Mouse (Mus musculus): ENCODE measurements around the gene Mtmr3. TPM values are rescaled to one million over a fixed set of nuclear protein-coding genes. Genes with fewer than 3 reads are reported as not detected.
"Not testable (repeated sequence)": the region's sequence is repeated elsewhere in the genome, so short reads cannot be mapped to it uniquely, and the experiment has no call there.

Mtmr3 gene
- total and polyA plus RNA-seq, 3 experiments, result 31.7 to 46.3 (median 32.5) TPM

GRCm38 (mm10) chr11:4577079-4577478 is 17.6 kb downstream of the Mtmr3 start:
- Histone ChIP-seq H3K9me3 (replicated peaks; ENCODE audit: low read length) (no peaks in the 10 kb centered on the region), H3K4me3 (replicated peaks in 1 of 3; ENCODE audit: low read depth in 2 of 3, low read length in 2 of 3, poor library complexity in 1 of 3) (no peak overlapping the region), H3K27me3 (replicated peaks) (no peaks in the 10 kb centered on the region), H3K27ac (ENCODE audit: insufficient read depth, low read depth) (no peak overlapping the region), H3K4me2 (ENCODE audit: insufficient read depth, low read depth, poor library complexity, severe bottlenecking) (no peak overlapping the region), H3K36me3 (replicated peaks in 1 of 2; ENCODE audit: control insufficient read depth in 1 of 2, insufficient read depth in 1 of 2, low read length in 1 of 2) (peaks cover 0 to 13% of the 10 kb centered on the region in 2 experiments), H3K4me1 (ENCODE audit: control insufficient read depth in 1 of 2, insufficient read depth in 2 of 2) (peaks cover 3% of the 10 kb centered on the region in 2 experiments; a peak in 1 of 4 replicates), H3K79me2 (replicated peaks; ENCODE audit: control insufficient read depth, extremely low read depth, insufficient read depth, poor library complexity, severe bottlenecking) (peaks cover 28% of the 10 kb centered on the region), H3K9ac (ENCODE audit: insufficient read depth, low read depth) (no peak overlapping the region)
- TF ChIP-seq ELF1 (IDR thresholded peaks at IDR 0.05; ENCODE audit: low read depth, low read length) (no peak), CHD2 (IDR thresholded peaks at IDR 0.05; ENCODE audit: low read length) (no peak), USF1 (IDR thresholded peaks at IDR 0.05; ENCODE audit: low read depth, low read length) (no peak), SIN3A (IDR thresholded peaks at IDR 0.05; ENCODE audit: low read length) (no peak), CHD1 (IDR thresholded peaks at IDR 0.05; ENCODE audit: low read depth, low read length) (no peak), JUND (conservative IDR thresholded peaks at IDR 0.05; ENCODE audit: low read depth, low read length) (no peak)
- no peak for DNase-seq (ENCODE audit: extremely low read depth)
- dilution Hi-C loops (cut with MboI; ENCODE audit: extremely low pct_ligation_motif_present, extremely low pct_unique_long_range_greater_than_20kb, low sequenced_read_pairs), result no loop called here
- in situ Hi-C loops (cut with MboI; ENCODE audit: low pct_ligation_motif_present, low pct_unique_long_range_greater_than_20kb, low sequenced_read_pairs), result no loop called here

- dilution Hi-C loops (cut with MboI; ENCODE audit: extremely low pct_ligation_motif_present, extremely low pct_unique_long_range_greater_than_20kb, low sequenced_read_pairs); H3K9ac ChIP-seq (ENCODE audit: insufficient read depth, low read depth); DNase-seq (ENCODE audit: extremely low read depth); in situ Hi-C loops (cut with MboI; ENCODE audit: low pct_ligation_motif_present, low pct_unique_long_range_greater_than_20kb, low sequenced_read_pairs); H3K4me3 ChIP-seq (replicated peaks in 1 of 3; ENCODE audit: low read depth in 2 of 3, low read length in 2 of 3, poor library complexity in 1 of 3); H3K27ac ChIP-seq (ENCODE audit: insufficient read depth, low read depth); H3K9me3 ChIP-seq (replicated peaks; ENCODE audit: low read length); H3K27me3 ChIP-seq (replicated peaks); H3K4me2 ChIP-seq (ENCODE audit: insufficient read depth, low read depth, poor library complexity, severe bottlenecking); H3K4me1 ChIP-seq (ENCODE audit: control insufficient read depth in 1 of 2, insufficient read depth in 2 of 2): not testable (repeated sequence)
- peaks cover 0 to 14% of the 10 kb centered on the region in 2 experiments for H3K36me3 ChIP-seq (replicated peaks in 1 of 2; ENCODE audit: control insufficient read depth in 1 of 2, insufficient read depth in 1 of 2, low read length in 1 of 2)
- H3K79me2 ChIP-seq (replicated peaks; ENCODE audit: control insufficient read depth, extremely low read depth, insufficient read depth, poor library complexity, severe bottlenecking), result peaks cover 22% of the 10 kb centered on the region
These were observed 18.5 kb downstream of the Mtmr3 start for GRCm38 (mm10) chr11:4576090-4576732.

- Histone ChIP-seq H3K79me2 (replicated peaks; ENCODE audit: control insufficient read depth, extremely low read depth, insufficient read depth, poor library complexity, severe bottlenecking) (peaks cover 17% of the 10 kb centered on the region), H3K9ac (ENCODE audit: insufficient read depth, low read depth) (no peak overlapping the region), H3K9me3 (replicated peaks; ENCODE audit: low read length) (no peaks in the 10 kb centered on the region), H3K4me3 (replicated peaks in 1 of 3; ENCODE audit: low read depth in 2 of 3, low read length in 2 of 3, poor library complexity in 1 of 3) (no peak overlapping the region), H3K27me3 (replicated peaks) (no peaks in the 10 kb centered on the region), H3K4me2 (ENCODE audit: insufficient read depth, low read depth, poor library complexity, severe bottlenecking) (no peak overlapping the region), H3K27ac (ENCODE audit: insufficient read depth, low read depth) (no peak overlapping the region), H3K4me1 (ENCODE audit: control insufficient read depth in 1 of 2, insufficient read depth in 2 of 2) (peaks cover 3 to 8% of the 10 kb centered on the region in 2 experiments; a peak in 1 of 4 replicates), H3K36me3 (replicated peaks in 1 of 2; ENCODE audit: control insufficient read depth in 1 of 2, insufficient read depth in 1 of 2, low read length in 1 of 2) (peaks cover 0 to 15% of the 10 kb centered on the region in 2 experiments)
- dilution Hi-C loops (cut with MboI; ENCODE audit: extremely low pct_ligation_motif_present, extremely low pct_unique_long_range_greater_than_20kb, low sequenced_read_pairs) (no loop called here), in situ Hi-C loops (cut with MboI; ENCODE audit: low pct_ligation_motif_present, low pct_unique_long_range_greater_than_20kb, low sequenced_read_pairs) (no loop called here)
- TF ChIP-seq TCF12 (IDR thresholded peaks at IDR 0.05; ENCODE audit: low read depth, low read length) (no peak), SIN3A (IDR thresholded peaks at IDR 0.05; ENCODE audit: low read length) (no peak), USF1 (IDR thresholded peaks at IDR 0.05; ENCODE audit: low read depth, low read length) (no peak), BHLHE40 (IDR thresholded peaks at IDR 0.05; ENCODE audit: low read depth, low read length) (no peak), ZNF384 (IDR thresholded peaks at IDR 0.05; ENCODE audit: low read depth, low read length) (no peak), MXI1 (IDR thresholded peaks at IDR 0.05; ENCODE audit: low read depth, low read length) (no peak), RCOR1 (conservative IDR thresholded peaks at IDR 0.05; ENCODE audit: low read depth, low read length) (no peak), JUND (conservative IDR thresholded peaks at IDR 0.05; ENCODE audit: low read depth, low read length) (no peak), CHD2 (IDR thresholded peaks at IDR 0.05; ENCODE audit: low read length) (no peak), EP300 (IDR thresholded peaks at IDR 0.05; ENCODE audit: low read length) (no peak), CTCF (conservative IDR thresholded peaks at IDR 0.05 in 1 of 2, IDR thresholded peaks at IDR 0.05 in 1 of 2; ENCODE audit: low read depth in 2 of 2, low read length in 2 of 2) (no peak), MAZ (IDR thresholded peaks at IDR 0.05; ENCODE audit: low read depth, low read length) (no peak)
- DNase-seq (ENCODE audit: extremely low read depth), result no peak
These were observed 23.2 kb downstream of the Mtmr3 start for GRCm38 (mm10) chr11:4571491-4571901.

Measured in CH12.LX (cell line).